Mouse (Mus musculus) neural tube, embryonic 13.5 days (tissue): ENCODE measurements at regions not wholly inside any gene's neighbourhood (a gene's known extent, or its start where the extent isn't known, plus 50 kb on each side); places are given as distances from the start of the nearest gene placed in this dataset.
A peak's percentile ranks its signal among the peaks of the same experiment; 100 is the strongest.

Experiments
- ATAC-seq: fragments of 200-750 bp; cut with Nextera tagmentation; 2 replicates; pipeline ENCODE4 v1.8.0; 2017; ENCODE audit warnings: low read depth, mild to moderate bottlenecking, moderate TSS enrichment, moderate library complexity
- H3K27ac ChIP-seq: fragments of 300-500 bp; sonication (generic); replicated peaks from 2 replicates; pipeline ENCODE4 v1.5.1; 2015; ENCODE audit warnings: moderate library complexity, mild to moderate bottlenecking, inconsistent platforms
- H3K27me3 ChIP-seq: fragments of 300-500 bp; sonication (generic); 2 replicates; pipeline ENCODE4 v1.6.1; 2015; ENCODE audit warnings: mild to moderate bottlenecking, inconsistent platforms
- H3K36me3 ChIP-seq: fragments of 300-500 bp; sonication (generic); 2 replicates; pipeline ENCODE4 v1.6.1; 2015; ENCODE audit warnings: mild to moderate bottlenecking, inconsistent platforms
- H3K4me1 ChIP-seq: fragments of 300-500 bp; sonication (generic); replicated peaks from 2 replicates; pipeline ENCODE4 v1.6.1; 2015; ENCODE audit warnings: inconsistent platforms
- H3K4me2 ChIP-seq: fragments of 300-500 bp; sonication (generic); 2 replicates; pipeline ENCODE4 v1.6.1; 2015; ENCODE audit warnings: inconsistent platforms, mild to moderate bottlenecking, moderate library complexity
- H3K4me3 ChIP-seq: fragments of 300-500 bp; sonication (generic); 2 replicates; pipeline ENCODE4 v1.5.1; 2015; ENCODE audit warnings: mild to moderate bottlenecking, inconsistent platforms
- H3K9ac ChIP-seq: fragments of 300-500 bp; sonication (generic); 2 replicates; pipeline ENCODE4 v1.6.1; 2015; ENCODE audit warnings: moderate library complexity, mild to moderate bottlenecking, inconsistent platforms
- H3K9me3 ChIP-seq: fragments of 300-500 bp; sonication (generic); 2 replicates; pipeline ENCODE4 v1.6.1; 2016; ENCODE audit warnings: inconsistent platforms
- WGBS: fragments of 180-500 bp; shearing (Covaris S2); methylation state at CpG from one replicate; pipeline ENCODE4 v1.1.7; 2015; 5-methylcytosine and 5-hydroxymethylcytosine counted together

GRCm38 (mm10) chr15:12066857-12067211 lies 50.8 kb upstream of the Zfr start:
- 61% methylated on average over 6 of the region's 6 CpGs for WGBS
- no peaks in the 10 kb centered on the region for H3K27me3 ChIP-seq
- peak overlapping the region; percentile 75 for H3K27ac ChIP-seq
- H3K4me2 ChIP-seq, result no peak overlapping the region
- peaks cover 14% of the 10 kb centered on the region for H3K4me1 ChIP-seq
- no peak overlapping the region for H3K4me3 ChIP-seq
- ATAC-seq, result peak; percentile 8; the same call in 1 of the 2 replicates
- peaks cover 7% of the 10 kb centered on the region; the same call in 1 of the 2 replicates for H3K9me3 ChIP-seq
- H3K9ac ChIP-seq, result no peak overlapping the region
- no peaks in the 10 kb centered on the region for H3K36me3 ChIP-seq

GRCm38 (mm10) chr15:12066176-12066856 lies 51.3 kb upstream of the Zfr start:
- Histone ChIP-seq H3K27ac (peak overlapping the region; percentile 75), H3K4me1 (peaks cover 14% of the 10 kb centered on the region), H3K4me3 (no peak overlapping the region), H3K9me3 (peaks cover 7% of the 10 kb centered on the region; the same call in 1 of the 2 replicates), H3K4me2 (no peak overlapping the region), H3K36me3 (no peaks in the 10 kb centered on the region), H3K9ac (no peak overlapping the region), H3K27me3 (no peaks in the 10 kb centered on the region)
- ATAC-seq, result peak; percentile 74
- WGBS, result 35% methylated on average over 14 of the region's 14 CpGs

GRCm38 (mm10) chr15:12054870-12055269 lies 58.1 kb upstream of the Sub1 start:
- Histone ChIP-seq H3K9me3 (no peaks in the 10 kb centered on the region), H3K27me3 (no peaks in the 10 kb centered on the region), H3K4me2 (no peak overlapping the region), H3K4me3 (no peak overlapping the region), H3K27ac (no peak overlapping the region), H3K4me1 (no peaks in the 10 kb centered on the region), H3K36me3 (no peaks in the 10 kb centered on the region), H3K9ac (no peak overlapping the region)
- no peak for ATAC-seq
- WGBS, result 87% methylated on average over 3 of the region's 3 CpGs

GRCm38 (mm10) chr15:12053610-12054009 lies 56.8 kb upstream of the Sub1 start:
- Histone ChIP-seq H3K27me3 (no peaks in the 10 kb centered on the region), H3K9ac (no peak overlapping the region), H3K27ac (no peak overlapping the region), H3K4me1 (no peaks in the 10 kb centered on the region), H3K4me3 (no peak overlapping the region), H3K9me3 (no peaks in the 10 kb centered on the region), H3K4me2 (no peak overlapping the region), H3K36me3 (no peaks in the 10 kb centered on the region)
- WGBS, result 89% methylated on average over 7 of the region's 7 CpGs
- no peak for ATAC-seq

GRCm38 (mm10) chr15:12048965-12049364 lies 52.2 kb upstream of the Sub1 start:
- Histone ChIP-seq H3K4me2 (no peak overlapping the region), H3K9ac (no peak overlapping the region), H3K36me3 (no peaks in the 10 kb centered on the region), H3K27me3 (no peaks in the 10 kb centered on the region), H3K27ac (no peak overlapping the region), H3K4me3 (no peak overlapping the region), H3K9me3 (no peaks in the 10 kb centered on the region), H3K4me1 (no peaks in the 10 kb centered on the region)
- 87% methylated on average over 10 of the region's 10 CpGs for WGBS
- no peak for ATAC-seq

GRCm38 (mm10) chr15:12048214-12048507 lies 51.4 kb upstream of the Sub1 start:
- Histone ChIP-seq H3K4me1 (no peaks in the 10 kb centered on the region), H3K4me3 (no peak overlapping the region), H3K9me3 (no peaks in the 10 kb centered on the region), H3K4me2 (no peak overlapping the region), H3K9ac (no peak overlapping the region), H3K27ac (no peak overlapping the region), H3K36me3 (no peaks in the 10 kb centered on the region), H3K27me3 (no peaks in the 10 kb centered on the region)
- ATAC-seq, result no peak
- WGBS, result 82% methylated on average over 3 of the region's 3 CpGs

GRCm38 (mm10) chr15:12047349-12048213 lies 50.8 kb upstream of the Sub1 start:
- Histone ChIP-seq H3K9me3 (no peaks in the 10 kb centered on the region), H3K36me3 (no peaks in the 10 kb centered on the region), H3K4me1 (no peaks in the 10 kb centered on the region), H3K4me2 (no peak overlapping the region), H3K27ac (no peak overlapping the region), H3K9ac (no peak overlapping the region), H3K27me3 (no peaks in the 10 kb centered on the region), H3K4me3 (no peak overlapping the region)
- 91% methylated on average over 18 of the region's 18 CpGs for WGBS
- no peak for ATAC-seq
